Mouse (Mus musculus): ENCODE data around the gene Esr1. TPM values are rescaled to one million over a fixed set of nuclear protein-coding genes. Genes with fewer than 3 reads are reported as not detected.
A peak's percentile ranks its signal among the peaks of the same experiment; 100 is the strongest.
"Not testable (repeated sequence)": the region's sequence is repeated elsewhere in the genome, so short reads cannot be mapped to it uniquely, and the experiment has no call there.

Esr1 gene
- polyA plus RNA-seq, 2 experiments: 0.79 to 1.1 TPM

DNA sequence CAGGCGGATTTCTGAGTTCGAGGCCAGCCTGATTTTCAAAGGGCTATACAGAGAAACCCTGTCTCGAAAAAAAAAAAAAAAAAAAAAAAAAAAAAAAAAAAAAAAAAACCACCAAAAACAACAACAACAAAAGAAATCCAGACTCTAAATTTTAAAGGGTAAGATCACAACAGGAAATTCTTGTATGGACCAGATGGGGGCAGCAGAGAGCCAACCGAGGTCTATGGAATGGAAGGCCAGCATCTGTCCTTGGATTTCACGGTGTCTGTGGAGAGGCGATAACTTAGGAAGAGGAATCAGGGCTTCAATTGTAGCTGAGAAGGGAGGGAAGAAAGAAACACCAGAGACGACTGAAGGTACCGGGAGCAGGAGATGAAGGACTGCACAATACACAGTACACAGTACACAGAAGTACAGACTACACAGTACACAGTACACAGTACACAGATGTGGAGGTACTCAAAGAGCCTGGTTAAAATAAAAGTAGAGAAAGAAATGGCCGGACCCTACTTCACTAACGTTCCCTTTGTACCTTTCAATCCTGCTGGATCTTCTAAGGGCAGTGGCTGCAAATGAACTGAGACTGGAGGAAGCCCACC is 13.1 kb upstream of the Esr1 start:
- H3K9ac ChIP-seq (ENCODE audit: low read depth, low read length, severe bottlenecking): no peak overlapping the region
- H3K4me2 ChIP-seq (replicated peaks; ENCODE audit: low read depth, low read length, severe bottlenecking): no peak overlapping the region
- H3K9me3 ChIP-seq (ENCODE audit: control insufficient read depth, low read length): no peaks in the 10 kb centered on the region
- 61% methylated on average over 10 of the region's 10 CpGs for WGBS
- peak; percentile 56 for DNase-seq (ENCODE audit: low spot score)
- no peak for ATAC-seq (ENCODE audit: low FRiP score, low read depth)
- no peaks in the 10 kb centered on the region for H3K27me3 ChIP-seq (ENCODE audit: control insufficient read depth, insufficient read depth, low read length)
- no peak overlapping the region for H3K27ac ChIP-seq (replicated peaks; ENCODE audit: low read depth, low read length)
- H3K4me3 ChIP-seq (replicated peaks; ENCODE audit: low read length): no peak overlapping the region
- H3K4me1 ChIP-seq (ENCODE audit: control insufficient read depth, insufficient read depth, low read length): no peaks in the 10 kb centered on the region
- no peak for TF ChIP-seq POLR2A (IDR thresholded peaks at IDR 0.05; ENCODE audit: borderline replicate concordance, extremely low read depth, insufficient read depth, insufficient read length)
- no peaks in the 10 kb centered on the region for H3K36me3 ChIP-seq (ENCODE audit: control insufficient read depth, insufficient read depth, low read length)

DNA sequence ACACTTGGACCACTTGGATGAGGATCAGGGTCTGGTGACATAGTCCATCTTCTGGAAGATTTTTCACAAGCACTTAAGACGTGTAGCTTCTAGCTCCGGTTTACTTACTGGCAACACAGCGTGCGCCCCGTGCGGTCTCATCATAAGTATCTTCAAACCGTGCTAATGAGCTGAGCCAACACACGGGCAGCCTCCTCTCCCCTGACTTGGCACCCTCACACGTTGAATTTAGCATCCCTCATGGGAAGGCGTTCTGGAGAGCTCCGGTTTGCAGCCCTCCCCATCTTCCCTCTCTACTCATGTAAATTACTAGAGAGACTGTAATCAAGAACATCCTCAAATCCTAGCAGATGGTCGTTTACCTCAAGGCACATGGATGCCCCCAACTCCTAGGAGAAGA is 12.5 kb upstream of the Esr1 start:
- Histone ChIP-seq H3K4me1 (ENCODE audit: control insufficient read depth, insufficient read depth, low read length) (no peaks in the 10 kb centered on the region), H3K4me3 (replicated peaks; ENCODE audit: low read length) (no peak overlapping the region), H3K9me3 (ENCODE audit: control insufficient read depth, low read length) (no peaks in the 10 kb centered on the region), H3K9ac (ENCODE audit: low read depth, low read length, severe bottlenecking) (no peak overlapping the region), H3K27me3 (ENCODE audit: control insufficient read depth, insufficient read depth, low read length) (no peaks in the 10 kb centered on the region), H3K4me2 (replicated peaks; ENCODE audit: low read depth, low read length, severe bottlenecking) (no peak overlapping the region), H3K36me3 (ENCODE audit: control insufficient read depth, insufficient read depth, low read length) (no peaks in the 10 kb centered on the region), H3K27ac (replicated peaks; ENCODE audit: low read depth, low read length) (no peak overlapping the region)
- ATAC-seq (ENCODE audit: low FRiP score, low read depth) (no peak), DNase-seq (ENCODE audit: low spot score) (no peak)
- TF ChIP-seq POLR2A (IDR thresholded peaks at IDR 0.05; ENCODE audit: borderline replicate concordance, extremely low read depth, insufficient read depth, insufficient read length): no peak
- WGBS: 73% methylated on average over 12 of the region's 12 CpGs

DNA sequence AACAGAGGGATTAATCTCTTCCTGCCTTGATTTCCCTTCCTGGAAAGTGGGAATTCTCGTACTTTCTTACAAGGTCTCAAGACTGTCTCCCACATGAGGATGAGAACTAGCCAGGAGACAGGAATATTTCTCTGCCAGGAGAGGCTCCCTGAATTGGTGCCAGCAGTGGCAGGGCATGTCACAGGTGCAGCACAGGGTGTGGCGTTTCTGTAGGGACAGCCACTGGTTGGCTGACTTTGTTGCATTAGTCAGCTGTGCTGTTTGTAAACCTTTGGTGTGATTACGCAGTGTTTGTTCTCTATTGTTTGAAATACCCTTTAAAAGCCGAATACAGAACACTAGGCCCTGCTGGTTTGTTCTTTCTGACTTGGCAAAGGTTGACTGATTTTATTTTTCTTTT is 11.8 kb upstream of the Esr1 start:
- ATAC-seq (ENCODE audit: low FRiP score, low read depth) (no peak), DNase-seq (ENCODE audit: low spot score) (no peak)
- H3K4me2 ChIP-seq (replicated peaks; ENCODE audit: low read depth, low read length, severe bottlenecking): no peak overlapping the region
- WGBS: 74% methylated on average over 4 of the region's 4 CpGs
- no peaks in the 10 kb centered on the region for H3K27me3 ChIP-seq (ENCODE audit: control insufficient read depth, insufficient read depth, low read length)
- H3K36me3 ChIP-seq (ENCODE audit: control insufficient read depth, insufficient read depth, low read length): no peaks in the 10 kb centered on the region
- no peaks in the 10 kb centered on the region for H3K4me1 ChIP-seq (ENCODE audit: control insufficient read depth, insufficient read depth, low read length)
- no peaks in the 10 kb centered on the region for H3K9me3 ChIP-seq (ENCODE audit: control insufficient read depth, low read length)
- no peak overlapping the region for H3K4me3 ChIP-seq (replicated peaks; ENCODE audit: low read length)
- H3K27ac ChIP-seq (replicated peaks; ENCODE audit: low read depth, low read length): no peak overlapping the region
- no peak for TF ChIP-seq POLR2A (IDR thresholded peaks at IDR 0.05; ENCODE audit: borderline replicate concordance, extremely low read depth, insufficient read depth, insufficient read length)
- H3K9ac ChIP-seq (ENCODE audit: low read depth, low read length, severe bottlenecking): no peak overlapping the region

DNA sequence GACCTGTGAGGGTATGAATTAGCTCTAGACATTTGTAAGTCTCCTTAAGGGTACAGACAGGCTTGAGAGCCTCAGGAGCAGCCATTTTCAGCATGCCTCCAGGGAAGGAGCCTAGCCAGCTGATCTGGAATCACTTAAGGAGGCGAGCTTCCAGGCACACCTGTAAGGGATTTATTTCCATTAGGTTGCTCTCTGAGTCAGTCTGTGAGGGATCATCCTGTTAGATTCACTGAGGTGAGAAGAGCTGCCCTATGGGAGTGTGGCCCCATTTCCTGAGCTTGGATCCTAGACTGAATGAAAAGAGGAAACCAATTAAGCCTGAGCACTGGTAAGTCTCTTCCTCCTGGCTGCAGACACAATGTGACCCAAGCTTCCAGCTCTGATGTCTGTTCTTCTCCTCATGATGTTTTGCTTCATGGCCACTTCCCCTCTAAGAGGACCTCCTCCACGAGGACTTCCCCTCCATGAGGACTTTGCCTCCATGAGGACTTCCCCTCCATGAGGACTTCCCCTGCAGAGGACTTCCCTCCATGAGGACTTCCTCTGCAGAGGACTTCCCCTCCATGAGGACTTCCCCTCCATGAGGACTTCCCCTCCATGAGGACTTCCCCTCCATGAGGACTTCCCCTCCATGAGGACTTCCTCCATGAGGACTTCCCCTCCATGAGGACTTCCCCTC is 10.5 kb upstream of the Esr1 start:
- TF ChIP-seq POLR2A (IDR thresholded peaks at IDR 0.05; ENCODE audit: borderline replicate concordance, extremely low read depth, insufficient read depth, insufficient read length): no peak
- no peak overlapping the region for H3K27ac ChIP-seq (replicated peaks; ENCODE audit: low read depth, low read length)
- H3K9me3 ChIP-seq (ENCODE audit: control insufficient read depth, low read length): no peaks in the 10 kb centered on the region
- no peak overlapping the region for H3K9ac ChIP-seq (ENCODE audit: low read depth, low read length, severe bottlenecking)
- H3K27me3 ChIP-seq (ENCODE audit: control insufficient read depth, insufficient read depth, low read length): no peaks in the 10 kb centered on the region
- H3K4me2 ChIP-seq (replicated peaks; ENCODE audit: low read depth, low read length, severe bottlenecking): no peak overlapping the region
- no peaks in the 10 kb centered on the region for H3K36me3 ChIP-seq (ENCODE audit: control insufficient read depth, insufficient read depth, low read length)
- 38% methylated on average over 2 of the region's 2 CpGs for WGBS
- DNase-seq (ENCODE audit: low spot score) (peak; percentile 33), ATAC-seq (ENCODE audit: low FRiP score, low read depth) (peak; percentile 62; the same call in 1 of the 2 replicates)
- no peaks in the 10 kb centered on the region for H3K4me1 ChIP-seq (ENCODE audit: control insufficient read depth, insufficient read depth, low read length)
- H3K4me3 ChIP-seq (replicated peaks; ENCODE audit: low read length): no peak overlapping the region

DNA sequence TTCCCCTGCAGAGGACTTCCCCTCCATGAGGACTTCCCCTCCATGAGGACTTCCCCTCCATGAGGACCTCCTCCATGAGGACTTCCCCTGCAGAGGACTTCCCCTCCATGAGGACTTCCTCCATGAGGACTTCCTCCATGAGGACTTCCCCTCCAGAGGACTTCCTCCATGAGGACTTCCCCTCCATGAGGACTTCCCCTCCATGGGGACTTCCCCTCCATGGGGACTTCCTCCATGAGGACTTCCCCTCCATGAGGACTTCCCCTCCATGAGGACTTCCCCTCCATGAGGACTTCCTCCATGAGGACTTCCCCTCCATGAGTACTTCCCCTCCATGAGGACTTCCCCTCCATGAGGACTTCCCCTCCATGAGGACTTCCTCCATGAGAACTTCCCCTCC is 9.8 kb upstream of the Esr1 start:
- not testable (repeated sequence) for H3K36me3 ChIP-seq (ENCODE audit: control insufficient read depth, insufficient read depth, low read length); H3K9me3 ChIP-seq (ENCODE audit: control insufficient read depth, low read length); H3K4me3 ChIP-seq (replicated peaks; ENCODE audit: low read length); DNase-seq (ENCODE audit: low spot score); H3K27ac ChIP-seq (replicated peaks; ENCODE audit: low read depth, low read length); H3K9ac ChIP-seq (ENCODE audit: low read depth, low read length, severe bottlenecking); H3K4me1 ChIP-seq (ENCODE audit: control insufficient read depth, insufficient read depth, low read length); H3K27me3 ChIP-seq (ENCODE audit: control insufficient read depth, insufficient read depth, low read length); H3K4me2 ChIP-seq (replicated peaks; ENCODE audit: low read depth, low read length, severe bottlenecking); ATAC-seq (ENCODE audit: low FRiP score, low read depth)

All from limb, embryonic 14.5 days (tissue).